Mouse (Mus musculus) layer of hippocampus, adult 11-12 months (tissue): ENCODE measurements around the gene Pecam1.
"Not testable (repeated sequence)": the region's sequence is repeated elsewhere in the genome, so short reads cannot be mapped to it uniquely, and the experiment has no call there.

Source experiments
- DNase-seq: peaks from one replicate; pipeline ENCODE4 v3.0.0; 2022; ENCODE audit warnings: low spot score

The Pecam1 gene

DNA sequence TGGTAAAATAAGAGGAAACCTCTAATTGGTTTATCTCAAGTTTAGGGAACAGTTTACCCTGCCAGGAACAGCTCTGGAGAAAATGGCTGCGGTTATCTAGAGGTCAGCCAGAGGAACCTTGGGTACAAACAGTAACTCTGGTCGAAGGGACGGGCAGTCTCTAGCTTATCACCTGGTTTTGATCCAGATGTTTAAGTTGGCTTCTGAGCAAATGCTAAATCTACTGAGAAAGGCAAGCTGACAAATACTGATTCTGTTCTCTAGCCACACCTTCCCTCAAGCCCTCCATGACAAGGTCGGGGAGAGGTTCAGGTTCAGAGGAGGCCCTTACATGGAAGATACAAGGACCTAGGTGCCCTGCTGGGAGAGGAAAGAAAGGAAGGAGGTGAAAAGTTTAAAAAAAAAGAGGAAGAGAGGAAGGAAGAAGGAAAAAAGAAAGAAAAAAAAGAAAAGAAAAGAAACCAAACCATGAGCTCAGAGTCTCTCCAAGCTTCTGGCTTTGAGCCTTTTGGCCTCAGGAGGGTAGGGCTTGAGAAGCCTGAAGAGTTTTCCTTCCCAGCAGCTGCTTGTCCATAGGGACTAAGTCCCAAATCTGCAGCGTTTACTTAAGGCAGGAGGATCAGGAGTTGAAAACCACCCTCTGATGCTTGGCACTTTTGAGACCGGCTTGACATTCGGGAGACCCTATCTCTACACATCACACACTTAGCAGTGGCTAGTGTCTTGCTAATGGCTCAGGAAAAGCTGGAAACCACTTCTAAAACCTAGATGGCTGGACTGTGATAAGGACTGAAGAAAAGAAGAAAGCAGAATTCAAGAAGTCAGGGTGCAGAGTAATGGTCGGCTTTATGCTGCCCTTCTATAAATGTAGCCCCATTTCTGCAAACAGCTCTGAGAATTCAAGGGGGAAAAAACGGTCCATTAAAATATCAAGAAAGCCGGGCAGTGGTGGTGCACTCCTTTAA is 21.7 kb downstream of the Pecam1 start:
- no peak for DNase-seq

DNA sequence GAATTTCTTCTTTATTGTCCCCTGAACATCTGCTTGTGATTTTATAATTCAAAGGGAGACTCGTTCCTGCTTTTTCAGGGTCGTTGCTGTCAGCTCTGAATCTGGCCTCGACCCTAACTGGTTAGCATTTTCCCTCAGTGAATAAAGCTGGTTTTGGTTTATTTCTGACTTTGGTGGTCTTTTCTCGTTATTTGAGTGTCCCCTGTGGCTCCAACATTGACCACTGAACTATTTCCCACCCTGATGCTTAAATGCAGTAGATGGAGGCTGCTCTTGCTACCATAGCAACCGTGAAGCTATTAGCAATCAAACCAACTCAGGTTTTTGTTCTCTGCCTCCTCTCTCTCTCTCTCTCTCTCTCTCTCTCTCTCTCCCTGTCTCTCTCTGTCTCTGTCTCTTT is 22.5 kb downstream of the Pecam1 start:
- no peak for DNase-seq

DNA sequence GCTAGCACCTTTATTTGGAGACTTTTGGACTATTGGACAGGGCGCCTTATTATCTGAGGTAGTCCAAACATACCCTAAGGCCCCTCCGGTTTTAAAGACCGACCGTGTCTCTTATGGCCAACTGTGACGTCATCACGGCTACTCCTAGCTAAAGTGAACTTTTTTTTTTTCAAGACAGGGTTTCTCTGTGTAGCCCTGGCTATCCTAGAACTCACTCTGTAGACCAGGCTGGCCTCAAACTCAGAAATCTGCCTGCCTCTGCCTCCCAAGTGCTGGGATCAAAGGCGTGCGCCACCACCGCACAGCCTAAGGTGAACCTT is 25.6 kb downstream of the Pecam1 start:
- not testable (repeated sequence) for DNase-seq

DNA sequence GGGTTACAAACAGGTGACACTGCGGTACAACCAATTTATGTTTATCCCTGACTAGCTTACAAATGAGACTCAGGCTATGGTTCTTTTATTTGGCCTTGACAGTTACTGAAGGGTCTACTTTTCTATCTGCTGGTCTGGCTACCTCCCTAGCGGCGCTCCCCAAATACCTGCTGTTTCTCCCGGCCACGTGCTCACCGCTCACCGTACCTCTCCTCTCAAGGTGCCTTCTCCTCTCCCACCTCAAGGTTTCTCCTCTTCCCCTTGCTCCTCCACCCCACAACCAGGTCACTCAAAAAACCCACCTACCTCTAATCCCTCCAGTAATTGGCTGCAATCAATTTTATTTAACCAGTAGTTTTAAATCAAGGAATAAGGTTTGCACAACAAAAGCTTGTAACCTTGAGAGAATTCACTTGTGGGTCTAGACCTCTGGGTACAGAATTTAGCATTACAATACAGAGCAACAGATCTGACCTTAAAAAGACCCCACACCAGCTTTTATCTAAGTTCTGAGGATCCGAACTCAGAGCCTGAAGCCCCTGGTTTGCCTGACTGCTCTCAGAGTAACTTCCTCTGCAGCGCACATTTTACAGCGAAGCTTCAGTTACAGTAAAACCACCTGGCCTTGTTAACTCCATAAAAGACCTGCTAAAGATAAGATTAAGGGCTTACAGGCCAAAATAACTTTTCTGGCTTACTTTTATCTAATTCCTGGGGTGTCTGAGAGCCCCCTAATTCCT is 26.1 kb downstream of the Pecam1 start:
- DNase-seq = no peak

DNA sequence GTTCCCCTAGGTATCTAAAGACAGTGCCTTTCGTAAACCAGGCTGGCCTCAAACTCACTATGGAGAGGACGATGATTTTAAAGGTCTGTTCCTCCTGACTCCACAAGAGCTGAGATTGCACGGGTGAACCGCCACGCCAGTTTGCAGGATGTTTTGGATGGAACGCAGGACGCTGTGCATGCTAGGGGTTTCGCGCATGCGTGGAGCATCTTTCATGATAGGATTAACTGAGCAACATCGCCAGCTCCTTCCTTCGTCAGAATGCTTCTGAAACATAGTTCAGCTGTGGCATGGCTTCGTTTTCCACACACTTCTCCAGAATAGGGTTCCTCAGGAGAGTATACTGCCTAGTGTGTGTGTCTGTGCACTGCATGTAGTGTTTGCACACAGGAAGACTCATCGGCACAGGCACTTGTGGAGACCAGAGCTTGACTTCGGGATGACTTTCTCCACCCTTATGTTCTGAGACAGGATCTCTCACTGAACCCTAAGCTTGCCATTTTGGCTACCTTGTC is 26.8 kb downstream of the Pecam1 start:
- DNase-seq = no peak

DNA sequence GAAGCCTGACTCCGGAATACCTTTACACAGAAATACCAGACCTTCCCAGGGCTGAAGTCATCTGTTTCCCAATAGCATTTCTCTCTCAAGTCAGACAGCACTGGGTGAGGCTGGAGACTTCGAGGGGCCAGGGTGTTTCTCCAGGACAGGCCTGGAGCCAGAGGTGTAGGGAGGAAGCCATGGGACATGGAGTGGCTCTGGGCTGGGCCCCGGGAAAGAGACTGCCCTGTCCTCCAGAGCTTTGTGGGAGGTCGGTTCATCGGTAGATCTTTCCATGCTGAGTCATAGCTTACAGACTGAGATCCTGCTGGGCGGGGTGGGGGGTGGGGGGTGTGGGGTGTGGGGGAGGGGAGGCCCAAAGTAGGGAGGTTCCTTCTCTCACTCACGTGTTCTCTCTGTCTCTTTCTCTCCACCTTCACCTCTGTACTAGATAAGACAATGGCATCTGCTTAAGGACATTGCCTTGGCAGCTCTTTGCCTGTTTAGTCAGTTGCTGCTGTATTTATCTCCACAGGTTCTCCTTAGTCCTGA is 27.5 kb downstream of the Pecam1 start:
- DNase-seq = no peak

DNA sequence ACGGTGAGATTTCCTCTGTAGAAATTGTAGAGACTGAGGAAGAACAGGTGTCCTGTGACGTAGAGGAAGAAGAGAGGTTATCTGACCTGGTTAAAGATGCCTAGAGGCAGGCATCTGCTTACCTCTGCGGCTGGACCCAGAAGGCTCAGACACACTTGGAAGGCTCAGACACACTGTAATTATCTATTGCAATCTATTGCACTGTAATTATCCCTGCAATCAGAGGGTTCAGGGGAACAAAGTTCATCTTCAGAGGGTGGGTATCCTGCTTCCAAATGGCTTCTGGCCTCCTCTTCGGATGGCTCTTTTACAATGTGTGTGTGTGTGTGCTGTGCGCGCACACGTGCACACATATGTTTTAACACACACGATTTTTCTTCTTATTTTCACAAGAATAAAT is 30.0 kb downstream of the Pecam1 start:
- no peak for DNase-seq

DNA sequence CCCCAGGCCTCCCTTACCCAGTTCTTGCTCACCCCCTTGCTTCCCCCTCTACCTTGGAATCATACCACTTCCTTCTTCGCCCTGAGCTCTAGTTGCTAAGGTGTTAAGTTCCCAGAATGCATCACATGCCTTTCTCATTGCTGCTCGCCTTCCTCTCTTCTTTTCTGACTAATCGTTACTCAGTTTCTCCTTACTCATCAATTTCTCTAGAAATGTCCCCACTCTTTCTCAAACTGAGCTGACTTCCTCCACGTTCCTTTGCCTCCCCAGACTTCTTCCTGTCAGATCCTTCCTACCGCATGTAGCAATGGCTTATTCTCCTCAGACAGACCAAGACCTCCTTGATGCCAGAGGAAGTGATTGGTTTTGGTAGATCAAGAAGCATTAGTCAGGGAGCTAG is 33.9 kb downstream of the Pecam1 start:
- no peak for DNase-seq

DNA sequence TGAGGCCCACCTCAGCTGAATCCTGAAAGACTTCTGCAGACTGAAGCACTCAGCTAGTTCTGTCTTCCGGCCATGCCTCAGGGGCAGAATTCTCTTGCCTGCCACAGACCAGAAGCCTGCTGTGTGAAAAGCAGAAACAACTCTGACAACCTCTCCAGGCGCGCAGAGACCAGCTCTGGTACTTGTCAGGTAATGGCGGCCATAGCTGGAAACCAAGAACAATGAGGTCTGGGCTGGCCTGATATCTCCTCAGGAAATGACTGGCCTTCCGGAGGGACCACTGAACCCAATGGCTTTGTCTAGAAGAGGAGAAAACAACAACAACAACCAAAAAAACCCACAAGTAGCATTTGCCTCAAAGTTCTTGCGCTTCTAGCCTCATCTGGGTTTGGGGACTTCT is 35.4 kb downstream of the Pecam1 start:
- DNase-seq = no peak

DNA sequence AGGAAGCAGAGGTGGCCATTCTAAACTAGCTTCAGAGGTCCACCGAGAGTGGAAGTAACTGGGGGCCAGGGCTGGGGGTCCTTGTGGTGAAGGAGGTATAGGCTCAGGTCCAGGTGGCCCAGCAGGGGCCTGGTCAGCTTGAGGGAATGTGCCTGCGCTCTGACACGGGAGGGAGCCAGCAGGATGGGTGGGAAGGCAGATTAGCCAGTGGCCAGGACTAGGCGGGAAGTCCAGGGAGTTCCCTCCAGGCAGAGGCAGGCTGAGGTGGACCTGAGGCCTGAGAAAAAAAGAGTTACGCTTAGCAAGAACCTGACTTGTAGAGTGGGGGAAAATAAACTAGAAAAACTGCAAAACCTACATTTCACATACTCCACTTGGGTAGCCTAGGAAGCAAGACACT is 39.6 kb downstream of the Pecam1 start:
- no peak for DNase-seq

DNA sequence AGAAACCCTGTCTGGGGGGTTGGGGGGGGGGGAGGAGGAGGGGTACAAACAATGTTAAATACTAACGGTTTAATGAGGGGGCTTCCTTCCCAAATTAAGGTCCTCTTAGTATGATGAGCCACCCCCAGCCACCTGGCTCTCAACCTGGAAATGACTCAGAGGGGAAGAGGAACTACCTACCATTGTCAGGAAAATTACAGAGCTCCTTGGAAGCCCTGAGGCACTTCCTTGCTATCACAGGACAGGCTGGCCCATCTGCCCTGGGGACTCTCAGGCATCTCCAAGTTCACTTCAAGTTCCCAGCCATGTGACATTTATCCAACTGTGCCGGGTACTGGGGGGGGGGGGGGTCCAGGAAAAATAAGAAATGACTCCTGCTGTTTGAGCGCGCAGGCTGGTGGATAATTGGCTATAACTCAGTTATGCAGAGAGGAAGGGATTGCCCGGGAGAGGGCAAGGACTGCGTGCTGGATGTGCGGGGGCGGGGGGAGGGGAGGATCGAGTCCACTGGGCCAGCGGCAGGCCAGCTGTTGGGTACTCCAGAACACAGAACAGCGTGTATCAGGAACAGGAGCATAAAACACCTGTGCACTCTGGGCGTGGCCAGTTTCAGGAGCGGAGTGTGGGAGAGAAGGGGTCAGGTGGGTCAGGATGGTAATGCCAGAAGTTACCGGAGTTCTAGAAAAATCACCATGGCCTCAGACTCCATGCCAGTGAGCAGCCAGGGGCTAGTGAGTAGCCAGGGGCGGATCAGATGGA is 41.0 kb downstream of the Pecam1 start:
- DNase-seq = no peak

DNA sequence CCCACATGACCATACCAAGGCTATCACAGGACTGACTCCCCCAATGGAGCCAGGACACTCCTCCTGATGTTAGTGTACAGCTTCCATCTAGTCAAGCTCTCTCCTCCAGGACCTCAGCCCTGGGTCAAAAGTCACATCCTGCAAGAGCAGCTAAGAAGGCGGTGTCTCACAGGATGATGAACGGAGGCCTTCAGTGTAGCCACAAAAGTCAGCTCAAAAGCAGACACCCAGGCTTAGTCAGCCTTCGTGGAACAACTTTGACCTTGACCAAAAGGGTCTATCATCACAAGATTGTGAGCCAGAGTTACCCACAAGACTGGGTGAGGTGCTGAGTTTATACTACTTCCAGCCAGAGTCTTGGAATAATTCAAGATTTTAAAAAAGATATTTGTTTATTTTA is 42.6 kb downstream of the Pecam1 start:
- DNase-seq = no peak

DNA sequence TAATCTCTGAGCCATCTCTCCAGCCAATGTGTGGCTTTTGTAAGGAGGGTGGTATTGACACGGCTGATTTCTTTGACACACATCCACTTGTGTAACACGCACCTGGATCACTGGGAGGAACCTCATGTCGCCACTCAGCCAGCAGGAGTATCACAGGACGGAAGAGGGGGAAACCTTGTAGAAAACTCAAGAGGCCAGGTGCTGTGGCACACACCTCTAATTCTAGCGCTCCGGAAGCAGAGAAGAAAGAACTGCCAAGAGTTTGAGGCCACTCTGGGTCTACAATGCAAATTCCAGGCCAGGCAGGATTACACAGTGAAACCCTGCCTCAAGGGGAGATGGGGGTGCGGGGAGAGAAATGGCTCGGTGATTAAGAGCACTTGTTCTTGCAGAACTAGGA is 43.3 kb downstream of the Pecam1 start:
- DNase-seq = no peak

DNA sequence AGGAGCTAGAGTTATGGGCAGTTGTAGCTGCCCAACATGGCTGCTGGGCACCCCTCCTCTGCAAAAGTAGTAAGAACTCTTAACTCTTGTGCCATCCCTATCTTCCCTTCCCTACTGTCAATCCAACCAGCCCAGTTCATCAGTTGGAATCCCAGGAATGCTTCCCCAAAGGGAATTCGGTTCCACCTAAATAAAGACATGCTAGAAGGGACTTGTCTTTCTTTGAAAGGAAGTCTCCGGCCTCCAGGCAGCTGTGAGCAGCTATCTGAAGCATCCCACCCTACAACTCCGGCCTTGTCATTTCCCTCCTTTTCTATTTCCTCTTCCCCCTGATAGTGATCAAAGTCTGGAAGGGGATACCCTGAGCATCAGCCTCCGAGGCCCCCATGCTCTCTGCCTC is 44.2 kb downstream of the Pecam1 start:
- no peak for DNase-seq

DNA sequence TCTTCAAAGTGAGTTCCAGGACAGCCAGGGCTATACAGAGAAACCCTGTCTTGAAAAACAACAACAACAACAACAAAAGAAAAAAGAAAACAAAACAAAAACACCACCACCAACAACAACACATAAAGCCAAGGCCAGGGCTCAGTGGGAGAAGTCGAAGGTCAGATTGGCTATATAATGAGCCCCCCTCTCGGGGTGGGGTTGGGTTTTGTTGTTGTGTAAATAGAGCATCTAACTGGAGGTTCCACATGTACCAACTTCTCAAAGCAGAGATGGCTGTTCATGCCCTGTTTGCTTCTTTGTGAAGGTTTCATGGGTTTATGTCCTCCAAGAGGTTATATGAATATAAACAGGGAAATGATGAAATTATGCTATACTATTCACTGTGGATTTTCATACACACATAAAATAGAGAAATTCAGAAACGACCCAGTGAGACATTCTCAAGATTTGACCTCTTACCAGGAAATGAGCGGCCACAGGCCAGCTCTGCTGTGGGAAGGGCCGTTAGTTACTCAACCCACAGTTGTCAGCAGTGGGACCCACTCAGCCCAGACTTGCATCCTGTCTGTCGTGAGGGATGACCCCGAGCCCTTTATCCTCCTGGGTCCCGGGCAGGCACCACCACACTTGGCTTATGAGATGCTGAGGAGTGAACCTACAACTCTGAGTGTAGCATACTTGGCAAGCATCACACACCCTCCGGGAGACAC is 45.9 kb downstream of the Pecam1 start:
- no peak for DNase-seq

DNA sequence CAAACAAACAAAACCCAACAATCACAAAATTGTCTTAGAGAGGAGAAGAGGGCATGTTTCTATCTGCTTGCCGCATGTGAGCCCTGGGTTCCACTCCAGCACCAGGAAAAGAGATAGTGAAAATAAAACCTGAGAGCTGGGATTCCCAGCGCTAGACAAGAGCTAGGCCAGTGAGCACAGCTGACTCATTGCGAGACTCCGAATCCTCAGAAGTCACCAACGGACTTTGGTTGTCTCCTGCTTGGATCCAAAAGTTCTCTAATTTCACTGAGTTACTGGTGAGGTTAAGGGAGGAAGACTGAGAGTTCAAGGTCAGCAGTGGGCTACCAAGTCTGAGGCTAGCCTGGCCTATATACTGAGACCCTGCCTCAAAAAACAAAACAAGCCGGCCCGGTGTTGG is 46.5 kb downstream of the Pecam1 start:
- no peak for DNase-seq

DNA sequence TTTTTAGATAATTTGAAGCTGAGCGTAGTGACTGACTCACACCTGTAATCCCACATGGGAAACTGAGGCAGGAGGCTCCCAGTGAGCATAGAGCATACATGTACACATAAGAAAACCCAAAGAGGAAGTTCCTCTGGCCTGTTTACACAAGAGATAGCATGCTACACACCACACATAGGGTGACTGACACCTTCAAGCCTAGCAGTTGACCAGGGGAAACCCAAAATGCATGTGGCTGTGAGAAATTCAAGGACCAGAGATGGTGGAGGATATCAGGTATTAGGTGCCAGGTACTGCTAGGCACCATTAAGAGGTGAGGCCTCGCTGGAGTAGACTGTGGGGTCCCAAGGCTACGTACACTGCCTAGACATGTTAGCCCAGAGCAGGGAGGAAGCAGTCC is 47.8 kb downstream of the Pecam1 start:
- DNase-seq = no peak

DNA sequence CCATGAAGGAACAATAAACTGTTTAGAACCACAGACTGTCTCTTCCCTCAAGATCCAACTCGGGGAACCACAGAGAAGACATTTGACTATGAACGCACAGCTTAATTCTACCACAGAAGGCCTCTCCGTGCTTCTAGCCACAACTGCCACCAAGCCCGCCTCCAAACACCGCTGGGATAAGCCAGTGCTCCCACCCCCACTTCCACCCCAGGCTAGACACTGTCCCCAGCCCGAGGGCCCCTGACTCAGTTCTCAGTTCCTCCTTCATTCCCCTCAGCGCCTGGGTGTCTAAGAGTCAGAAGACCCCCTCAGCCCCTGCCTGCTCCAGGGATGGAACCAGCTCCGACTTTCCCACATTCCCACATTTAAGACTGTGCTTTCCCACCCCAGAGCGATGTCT is 48.8 kb downstream of the Pecam1 start:
- no peak for DNase-seq

DNA sequence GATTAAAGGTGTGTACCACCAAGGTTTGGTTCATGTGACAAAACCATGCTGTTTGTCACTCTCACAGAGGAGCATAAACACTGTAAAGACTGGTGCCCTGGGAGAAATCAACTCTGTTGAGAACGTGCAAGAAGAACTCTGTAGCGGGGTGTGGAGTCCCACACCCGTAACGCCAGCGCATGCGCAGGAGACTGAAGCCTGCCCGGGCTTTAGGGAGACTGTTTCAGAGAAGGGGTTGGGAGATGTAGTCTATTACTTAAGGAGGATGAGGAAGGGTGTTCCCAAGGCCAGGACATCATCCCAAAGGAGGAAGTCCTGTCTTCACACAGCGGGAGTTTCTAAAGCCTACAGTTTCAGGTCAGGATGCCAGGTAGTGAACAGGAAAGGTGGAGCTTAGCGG is 51.3 kb downstream of the Pecam1 start:
- no peak for DNase-seq

DNA sequence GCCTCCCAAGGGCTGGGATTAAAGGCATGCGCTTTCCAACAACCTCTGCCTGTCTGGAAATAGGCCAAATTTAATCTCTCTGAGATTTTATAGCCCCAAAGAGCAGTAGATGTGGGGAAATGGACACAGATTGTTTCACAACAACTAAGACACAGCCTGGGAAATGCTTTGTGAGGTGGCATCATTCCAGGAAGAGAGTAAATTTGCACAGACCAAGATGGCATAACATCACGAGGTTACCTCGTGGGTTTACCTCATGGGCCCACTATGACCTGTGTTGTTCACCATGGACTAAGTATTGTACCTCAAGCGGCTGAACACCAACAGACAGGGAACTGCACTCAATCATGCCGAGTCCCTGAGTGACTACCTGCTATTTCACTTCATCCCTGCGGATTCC is 52.1 kb downstream of the Pecam1 start:
- no peak for DNase-seq

DNA sequence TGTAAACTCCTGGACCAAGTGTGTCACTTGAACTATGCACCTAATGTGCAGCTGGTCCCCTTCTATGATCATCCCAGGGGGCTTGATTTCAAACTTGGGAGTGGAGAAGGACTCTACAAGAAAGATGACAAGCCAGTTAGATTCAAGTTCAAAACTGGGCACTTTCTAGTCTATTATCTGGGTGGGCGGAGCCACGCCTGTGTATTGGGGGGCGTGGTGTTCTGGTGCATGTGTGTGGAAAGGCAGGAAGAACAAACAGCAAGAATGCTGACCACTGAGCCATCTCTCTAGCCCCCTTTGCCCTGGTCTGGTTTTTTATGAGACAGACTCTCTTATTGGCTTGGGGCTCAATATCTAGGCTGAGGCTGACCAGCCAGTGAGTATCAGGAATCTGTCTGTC is 54.5 kb downstream of the Pecam1 start:
- DNase-seq = no peak

DNA sequence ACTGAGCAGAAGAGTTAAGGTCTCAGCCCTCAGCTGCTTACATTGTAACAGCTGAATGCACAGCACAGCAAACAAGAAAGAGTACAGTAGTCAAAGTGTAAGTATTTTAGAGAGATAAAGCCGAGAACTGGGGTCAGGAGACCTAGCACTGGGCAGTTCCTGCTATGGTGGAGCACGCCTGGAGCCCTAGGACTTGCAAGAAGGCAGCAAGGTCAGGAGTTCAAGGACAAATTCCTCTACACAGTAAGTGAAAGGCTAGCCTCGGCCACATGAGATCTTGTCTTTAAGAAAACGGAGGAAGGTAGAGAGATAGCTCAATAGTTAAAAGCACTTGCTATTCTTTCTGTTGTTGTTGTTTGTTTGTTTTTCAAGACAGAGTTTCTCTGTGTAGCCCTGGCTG is 57.5 kb downstream of the Pecam1 start:
- no peak for DNase-seq
